Mouse (Mus musculus): ENCODE measurements around the gene Olfr1255.

The Olfr1255 gene

DNA sequence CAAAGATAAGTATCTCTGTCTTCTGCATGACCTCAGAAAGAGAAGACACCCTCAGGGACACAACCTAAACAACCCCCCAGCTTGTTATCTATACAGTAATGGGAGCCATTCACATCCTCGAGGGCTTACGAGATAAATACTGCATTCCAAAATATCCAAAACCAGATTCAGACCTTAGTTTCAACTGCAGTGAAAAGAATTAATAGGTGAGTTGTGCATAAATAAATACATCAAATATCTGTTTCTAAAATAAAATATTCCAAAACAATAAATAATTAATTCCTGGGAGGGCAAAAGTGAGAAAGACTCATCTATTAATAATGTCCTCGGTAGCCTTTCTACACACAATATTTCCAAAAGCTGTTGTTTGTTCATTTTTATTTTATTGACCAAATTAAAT is at the start of gene Olfr1255:
Olfr1255 (plus strand) TSS at position 301 of the 400 bp plus-strand sequence.
- no peak for DNase-seq

DNA sequence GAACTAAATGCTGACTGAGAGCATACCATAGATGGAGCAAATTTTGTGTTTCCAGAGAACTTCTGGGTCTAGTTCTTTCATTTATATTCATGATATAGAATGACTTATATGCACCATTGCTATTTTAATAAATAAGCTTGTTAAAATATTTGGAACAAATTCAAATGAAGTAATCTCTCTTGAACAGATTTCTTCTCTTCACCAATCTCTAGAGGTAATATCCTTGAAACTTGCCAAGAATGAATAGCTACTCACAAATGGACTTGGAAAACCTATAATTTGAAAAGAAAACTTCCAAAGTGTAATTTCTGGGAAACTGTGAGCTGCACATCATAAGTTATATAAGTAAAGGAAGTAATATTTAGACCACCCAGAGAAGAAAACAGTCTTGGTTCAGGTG is 18.3 kb upstream of the Olfr1255 start, which contains the start of gene Olfr1254:
Olfr1254 (minus strand) TSS at position 101 of the 400 bp plus-strand sequence.
- no peak for DNase-seq

DNA sequence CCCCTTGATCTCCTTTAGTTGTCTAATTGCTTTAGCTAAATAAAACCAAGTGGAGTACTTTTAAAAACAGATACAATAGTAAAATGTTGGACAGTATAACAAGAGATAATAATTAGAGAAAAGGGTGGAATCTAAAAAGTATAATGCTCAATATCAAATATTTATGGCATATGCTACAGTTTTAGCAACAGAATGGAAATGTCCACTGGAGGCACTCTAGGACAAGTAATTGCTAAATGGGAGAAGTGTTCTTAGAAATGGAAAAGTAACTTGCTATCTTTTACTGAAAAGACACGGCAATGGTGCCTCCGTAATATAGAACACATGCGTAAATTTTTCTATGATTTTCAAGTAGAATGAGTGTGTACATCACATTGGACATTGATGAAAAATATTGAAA is 12.3 kb upstream of the Olfr1255 start:
- DNase-seq, result no peak

DNA sequence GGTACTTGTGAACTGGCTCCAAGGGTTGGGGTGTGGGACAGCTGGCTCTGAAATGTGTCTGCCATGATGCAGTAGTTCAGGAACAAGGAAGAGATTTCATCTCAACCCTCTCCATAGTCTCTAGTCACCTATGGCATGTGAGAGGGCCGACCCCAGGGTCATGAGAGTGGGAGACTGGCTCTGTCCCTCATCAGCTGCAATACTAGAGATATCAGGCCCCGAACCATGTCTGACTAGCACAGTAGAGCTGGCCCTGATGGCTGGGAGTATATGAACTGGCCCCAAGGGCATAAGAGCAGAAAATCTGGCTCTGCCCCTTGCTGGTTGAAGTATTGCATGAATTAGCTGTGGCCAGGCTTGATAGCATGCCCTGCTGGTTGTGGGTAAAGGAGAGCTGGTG is 1.1 kb upstream of the Olfr1255 start:
- DNase-seq, result no peak

DNA sequence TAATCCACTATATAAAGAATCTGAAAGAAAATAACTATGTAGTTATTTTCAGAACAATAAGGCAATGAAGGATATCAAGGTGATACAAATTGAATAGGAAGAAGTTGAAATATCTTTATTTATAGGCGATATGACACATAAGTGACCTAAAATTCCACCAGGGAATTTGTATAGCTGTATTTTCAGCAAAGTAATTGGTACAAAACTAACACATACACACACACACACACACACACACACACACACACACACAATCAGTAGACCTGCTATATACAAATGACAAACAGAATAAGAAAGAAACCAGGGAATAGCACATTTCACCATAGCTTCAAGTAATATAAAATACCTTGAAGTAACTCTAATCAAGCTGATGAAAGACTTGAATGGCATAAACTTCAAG is 8.4 kb downstream of the Olfr1255 start:
- DNase-seq, result no peak

DNA sequence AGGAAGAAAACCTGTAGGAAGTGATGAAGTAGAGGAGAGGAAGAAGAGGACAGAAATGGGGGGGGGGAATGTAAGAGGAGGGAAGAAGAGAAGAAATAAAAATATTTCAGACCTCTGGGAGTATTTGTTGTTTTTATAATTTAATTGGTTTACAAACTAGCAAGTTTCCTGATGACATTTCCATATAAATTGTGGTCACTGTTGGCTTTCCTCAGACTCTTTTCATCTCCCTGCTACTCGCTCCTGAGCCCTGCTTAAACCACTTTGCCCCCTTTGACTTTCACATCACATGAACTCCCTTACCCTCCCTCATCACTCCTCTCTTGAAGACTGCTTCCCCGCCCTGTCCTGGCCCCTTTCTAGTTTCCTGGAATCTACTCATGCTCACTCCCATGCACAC is 29.6 kb downstream of the Olfr1255 start, which contains the start of gene Olfr1256:
Olfr1256 (minus strand) TSS at position 101 of the 400 bp plus-strand sequence.
- DNase-seq, result no peak

DNA sequence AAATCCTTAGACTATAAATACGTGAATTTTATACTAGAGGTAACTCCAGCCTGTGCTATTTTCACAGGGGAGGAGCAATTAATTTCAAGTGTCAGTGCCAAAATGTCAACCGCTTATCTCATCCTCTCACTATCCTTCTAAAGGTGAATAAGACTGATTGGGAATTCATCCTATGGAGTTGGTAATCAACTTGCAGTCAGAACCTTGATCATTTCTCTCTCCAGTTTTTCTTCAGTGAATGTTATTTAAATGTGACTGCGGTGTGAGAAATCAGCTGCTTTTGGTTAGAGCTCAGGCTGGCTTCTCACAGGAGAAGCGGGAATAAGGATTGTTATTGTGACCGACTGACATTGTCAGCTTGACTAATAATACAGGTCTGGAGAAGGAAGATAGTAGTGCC is 36.3 kb downstream of the Olfr1255 start, which contains the start of gene Olfr48:
Olfr48 (minus strand) TSS at position 101 of the 400 bp plus-strand sequence.
- DNase-seq, result no peak

DNA sequence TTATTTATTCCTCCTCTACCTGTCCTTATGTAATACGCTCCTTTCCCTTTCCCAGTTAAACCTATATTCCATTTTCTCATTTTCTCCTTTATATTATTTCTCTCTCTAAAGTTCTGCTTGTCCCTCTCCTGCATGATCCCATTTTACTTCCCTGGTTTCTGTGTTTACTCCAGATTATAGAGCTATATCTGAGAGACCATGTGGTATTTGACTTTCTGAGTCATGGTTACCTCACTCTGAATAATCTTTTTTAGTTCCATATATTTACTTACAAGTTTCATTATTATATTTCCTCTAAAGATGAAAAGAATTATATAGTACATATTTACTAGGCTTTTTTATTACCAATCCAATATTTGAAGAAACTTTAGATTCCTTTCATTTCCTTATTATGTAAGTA is 37.4 kb downstream of the Olfr1255 start:
- DNase-seq, result no peak

All from lung, postnatal 10 days (tissue).